Mouse (Mus musculus): ENCODE measurements around the gene Eno1.

DNA sequence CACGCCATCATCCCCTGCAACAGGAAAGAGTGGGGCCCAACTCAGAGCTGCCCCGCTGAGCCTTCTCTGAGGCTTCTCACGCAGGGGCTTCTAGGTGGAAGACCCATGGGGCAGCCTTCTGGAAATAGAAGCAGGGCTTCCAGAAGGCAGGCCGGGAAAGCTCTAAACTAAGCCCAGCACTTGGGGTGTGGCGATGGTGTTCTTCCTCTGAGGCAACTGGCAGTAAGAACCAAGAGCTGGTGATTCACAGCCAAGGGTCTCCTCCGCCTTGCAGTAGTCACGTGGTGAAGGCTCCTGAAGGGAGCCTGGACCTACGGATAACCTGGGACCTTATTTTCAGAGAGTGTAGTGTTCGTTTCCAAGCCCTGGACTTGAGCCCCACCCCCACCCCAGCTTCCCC, 38.3 kb upstream of the Eno1 start:
- no peak for TF ChIP-seq CTCF (conservative IDR thresholded peaks at IDR 0.05; ENCODE audit: insufficient read depth, insufficient read length, low read depth, low read length)
- no peak for TF ChIP-seq POLR2A (IDR thresholded peaks at IDR 0.05; ENCODE audit: low read depth, low read length)
